Mouse (Mus musculus): ENCODE data around the gene Rbbp5.
"Not testable (repeated sequence)": the region's sequence is repeated elsewhere in the genome, so short reads cannot be mapped to it uniquely, and the experiment has no call there.

Rbbp5 gene

DNA sequence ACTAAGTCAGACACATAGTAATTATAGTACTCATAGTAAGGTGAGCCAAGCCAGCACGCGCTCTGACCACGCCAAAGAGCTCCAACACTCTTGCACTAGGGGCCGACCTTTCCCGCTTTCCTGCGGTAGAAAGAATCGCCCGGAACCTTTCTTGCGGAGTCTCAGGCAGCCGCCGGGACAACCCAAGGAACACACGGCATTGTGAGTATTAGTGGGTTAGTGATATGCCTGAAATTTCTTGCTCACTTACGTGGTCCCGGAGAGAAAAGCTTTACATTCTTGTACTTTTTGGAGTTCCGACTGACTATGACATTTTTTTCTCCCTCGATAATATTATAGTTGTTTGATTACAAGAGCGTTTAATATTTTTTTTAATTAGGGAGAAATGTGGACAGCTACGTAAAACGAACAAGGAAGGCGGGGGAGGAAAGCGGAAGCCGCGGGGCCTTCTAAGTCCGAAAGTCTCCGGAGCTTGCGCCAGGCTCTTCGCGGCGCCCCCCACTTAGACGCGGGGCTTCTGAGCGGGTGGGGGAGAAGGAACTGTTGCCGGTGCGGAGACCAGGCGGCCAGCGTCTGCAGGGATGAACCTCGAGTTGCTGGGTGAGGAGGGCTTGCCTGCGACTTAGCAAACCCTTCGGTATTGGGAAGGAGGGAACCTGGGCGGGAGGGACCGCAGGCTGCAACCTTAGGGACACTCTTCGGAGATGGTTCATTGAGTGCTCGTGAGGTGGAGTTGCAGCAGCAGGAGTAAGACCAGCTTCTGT lies at the start of gene Rbbp5:
Gene Rbbp5 (plus strand): TSS at position 438 of the 764 bp plus-strand sequence.
- peak; percentile 78 to 91 for DNase-seq

DNA sequence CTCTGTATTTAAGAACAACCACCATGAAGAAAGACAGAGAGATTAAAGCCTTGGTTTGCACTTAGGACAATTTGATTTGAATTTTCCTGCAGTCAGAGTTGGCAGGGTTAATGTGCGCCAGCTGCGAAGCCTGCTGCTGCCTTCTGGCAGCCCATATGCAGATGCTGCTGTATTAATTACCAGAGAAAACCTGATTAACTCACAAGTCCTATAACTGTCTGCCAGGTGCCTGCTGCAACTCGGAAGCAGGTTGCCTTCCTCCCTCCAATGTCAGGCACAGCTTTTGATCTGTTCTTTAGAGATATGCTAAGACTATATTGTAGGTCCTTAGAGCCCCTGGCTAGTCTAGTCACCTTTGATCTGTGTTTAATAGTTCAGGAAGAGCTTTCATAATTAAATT lies 46.3 kb upstream of the Rbbp5 start:
- no peak for DNase-seq

DNA sequence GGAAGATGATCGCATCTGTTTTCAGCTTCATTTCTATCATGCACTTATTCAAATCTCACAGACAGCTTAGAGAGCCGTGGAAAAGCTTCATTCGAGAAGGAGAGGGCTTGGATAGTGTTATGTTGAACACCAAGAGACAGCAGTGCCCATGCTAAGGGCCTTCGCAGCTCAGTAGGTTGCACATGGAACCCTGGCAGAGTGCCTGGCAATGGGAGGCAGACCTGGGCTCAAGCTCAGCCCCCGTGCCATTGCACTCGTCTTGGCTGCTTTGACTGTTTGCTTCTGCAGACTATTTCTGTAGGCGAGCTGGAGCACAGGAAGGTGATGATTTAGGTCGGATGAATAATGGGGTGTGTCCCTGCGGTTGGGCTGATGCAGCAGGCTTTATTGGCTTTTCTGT lies 45.4 kb upstream of the Rbbp5 start:
- peak; percentile 50 to 71 for DNase-seq

DNA sequence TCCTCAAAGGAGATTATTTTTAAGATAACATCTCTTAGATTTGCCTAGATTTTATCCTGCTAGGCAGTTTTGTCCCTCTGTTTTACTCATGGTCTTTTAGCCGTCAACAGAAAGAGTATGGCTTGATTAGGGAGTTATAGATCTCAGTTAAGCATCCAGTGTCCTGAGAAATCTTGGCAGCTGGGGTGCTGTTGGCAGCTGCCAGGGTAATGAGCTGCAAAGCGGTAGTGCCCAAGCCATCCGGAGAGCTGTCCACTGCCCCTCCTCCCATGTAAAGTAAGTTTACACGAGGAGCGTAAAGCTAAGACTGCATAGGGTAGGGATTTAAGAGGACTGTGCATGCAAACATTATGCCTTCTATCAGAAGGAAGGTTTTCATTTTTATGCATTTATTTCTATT lies 43.8 kb upstream of the Rbbp5 start:
- no peak for DNase-seq

DNA sequence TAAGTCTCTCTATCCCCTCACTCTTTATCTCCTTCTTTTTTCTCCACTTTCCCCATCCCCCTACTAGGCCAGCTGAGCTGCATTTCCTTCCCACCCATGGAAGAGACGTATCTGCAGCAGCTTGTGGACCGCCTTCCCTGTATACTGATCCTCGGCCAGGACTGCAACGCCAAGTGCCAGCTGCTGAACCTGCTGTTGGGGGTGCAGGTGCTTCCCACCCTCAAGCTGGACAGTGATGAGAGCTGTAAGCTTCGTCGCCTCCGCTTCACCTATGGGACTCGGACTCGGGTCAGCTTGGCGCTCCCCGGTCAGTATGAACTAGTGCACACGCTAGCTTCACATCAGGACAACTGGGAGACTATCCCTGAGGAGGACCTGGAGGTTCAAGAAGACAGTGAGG lies 43.1 kb upstream of the Rbbp5 start:
- DNase-seq: no peak

DNA sequence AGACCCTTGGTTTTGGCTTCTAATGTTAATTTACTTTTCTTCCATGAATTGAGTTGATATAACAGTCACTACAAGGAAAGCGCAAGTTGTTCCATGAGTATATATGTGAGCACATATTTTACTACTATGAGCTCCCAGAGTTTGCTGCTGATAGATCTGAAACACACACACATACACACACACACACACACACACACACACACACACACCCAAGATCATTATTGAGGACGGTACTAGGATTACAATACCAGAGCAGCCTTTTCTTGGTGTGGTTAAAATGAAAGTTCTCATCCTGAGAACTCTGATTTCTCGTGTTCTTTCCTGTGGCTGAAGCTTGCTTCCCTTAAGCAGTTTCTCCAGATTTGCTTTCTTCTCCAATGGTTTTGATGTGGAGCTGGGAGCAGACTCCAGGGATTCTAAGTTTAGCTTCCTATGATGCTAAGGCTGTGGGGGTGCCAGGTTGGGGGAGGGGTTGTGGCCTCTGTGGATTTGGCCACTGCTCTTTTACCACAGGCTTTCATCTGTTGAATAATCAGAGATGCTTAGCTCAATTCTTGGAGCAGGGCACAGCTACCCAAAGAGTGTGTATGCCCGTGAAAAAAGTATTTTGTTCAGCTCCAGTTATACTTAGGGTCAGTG lies 40.7 kb upstream of the Rbbp5 start:
- DNase-seq: no peak

DNA sequence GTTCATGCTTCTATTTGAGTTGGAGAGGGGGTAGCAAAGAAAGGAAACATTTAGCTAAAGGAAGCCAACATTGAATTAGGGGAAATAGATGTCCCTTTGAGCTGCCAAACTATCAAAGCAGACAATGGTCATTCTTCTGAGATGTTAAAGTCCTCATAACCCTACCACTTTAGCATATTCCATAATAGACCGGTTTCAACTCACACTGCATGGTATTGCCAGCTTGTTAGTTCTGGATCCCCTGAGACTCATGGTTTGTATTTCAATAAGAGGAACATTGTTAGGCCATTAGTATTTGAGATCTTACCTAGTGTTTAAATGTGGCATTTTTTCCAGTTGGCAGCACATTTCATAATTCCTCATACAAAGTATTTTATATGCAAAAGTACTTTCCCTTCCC lies 40.2 kb upstream of the Rbbp5 start:
- DNase-seq: no peak

DNA sequence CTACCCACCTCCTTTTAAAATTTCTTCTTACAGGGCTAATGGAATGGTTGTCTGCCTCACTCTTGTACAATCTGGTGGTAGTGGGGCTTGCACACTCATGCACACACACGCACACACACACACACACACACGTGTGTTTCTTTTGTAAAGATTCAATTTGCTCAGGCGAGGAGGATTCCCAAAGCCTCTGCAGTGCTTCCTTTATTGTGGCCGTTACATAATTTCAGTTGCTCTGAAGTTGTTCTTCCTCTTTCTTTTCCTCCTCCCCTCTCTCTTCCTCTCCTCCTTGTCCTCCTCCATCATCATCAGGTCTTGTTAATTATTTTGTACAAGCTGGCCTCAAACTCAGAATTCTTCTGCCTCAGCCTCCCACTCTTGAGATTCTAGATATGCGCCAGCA lies 39.8 kb upstream of the Rbbp5 start:
- DNase-seq: no peak

DNA sequence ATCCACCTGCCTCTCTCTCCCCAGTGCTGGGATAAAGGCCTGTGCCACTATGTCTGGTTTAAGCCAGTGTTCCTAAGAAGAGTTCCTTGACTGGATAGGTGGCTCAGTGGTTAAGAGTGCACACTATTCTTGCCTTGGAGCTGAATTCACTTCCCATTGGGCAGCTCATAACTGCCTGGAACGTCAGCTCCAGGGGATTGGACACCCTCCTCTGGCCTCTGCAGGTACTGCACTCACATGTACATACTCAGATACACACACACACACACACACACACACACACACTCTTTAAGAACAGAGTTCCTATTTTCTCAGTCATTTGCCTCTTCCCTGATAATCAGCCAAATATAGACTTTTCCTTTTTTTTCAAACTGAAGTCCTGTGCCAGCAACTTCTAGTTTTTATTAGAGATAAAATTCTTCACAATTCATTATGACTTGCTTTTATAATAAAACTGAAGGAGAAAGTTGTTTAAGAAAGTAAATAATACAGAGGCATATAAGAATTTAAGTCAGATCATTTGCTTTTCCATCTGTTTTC lies 36.2 kb upstream of the Rbbp5 start:
- DNase-seq: no peak

DNA sequence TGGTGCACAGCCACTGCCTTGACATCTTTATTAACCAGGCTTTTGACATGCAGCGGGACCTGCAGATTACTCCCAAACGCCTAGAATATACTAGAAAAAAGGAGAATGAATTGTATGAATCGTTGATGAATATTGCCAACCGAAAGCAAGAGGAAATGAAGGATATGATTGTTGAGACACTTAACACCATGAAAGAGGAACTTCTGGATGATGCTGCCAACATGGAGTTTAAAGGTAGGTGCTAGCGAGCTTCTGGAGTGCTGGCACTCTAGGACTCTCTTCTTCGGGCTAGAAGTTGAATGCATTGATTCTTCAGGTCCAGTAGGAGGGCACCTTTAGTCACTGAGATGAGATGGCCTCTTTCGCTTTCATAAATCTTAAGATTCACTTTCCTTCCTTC lies 27.4 kb upstream of the Rbbp5 start:
- no peak for DNase-seq

DNA sequence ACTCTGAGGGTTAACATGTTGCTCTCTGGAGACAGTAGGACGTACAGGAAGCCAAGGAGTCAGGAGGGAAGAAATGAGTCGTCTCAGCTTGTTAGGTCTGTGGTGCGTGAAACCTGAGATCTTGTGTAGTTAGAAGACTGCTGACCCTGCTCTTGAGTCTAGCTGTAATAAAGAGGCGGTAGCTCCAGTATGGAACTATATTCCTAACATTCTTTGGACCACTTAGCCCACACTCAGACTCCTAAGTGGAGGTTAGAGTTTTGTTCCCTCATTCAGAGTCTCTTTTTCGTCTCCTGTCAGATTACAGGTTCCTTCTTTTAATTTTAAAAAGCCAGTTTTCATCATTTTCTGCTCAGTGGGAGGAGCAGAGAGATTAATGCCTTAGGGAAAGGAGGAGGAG lies 12.5 kb upstream of the Rbbp5 start:
- no peak for DNase-seq

DNA sequence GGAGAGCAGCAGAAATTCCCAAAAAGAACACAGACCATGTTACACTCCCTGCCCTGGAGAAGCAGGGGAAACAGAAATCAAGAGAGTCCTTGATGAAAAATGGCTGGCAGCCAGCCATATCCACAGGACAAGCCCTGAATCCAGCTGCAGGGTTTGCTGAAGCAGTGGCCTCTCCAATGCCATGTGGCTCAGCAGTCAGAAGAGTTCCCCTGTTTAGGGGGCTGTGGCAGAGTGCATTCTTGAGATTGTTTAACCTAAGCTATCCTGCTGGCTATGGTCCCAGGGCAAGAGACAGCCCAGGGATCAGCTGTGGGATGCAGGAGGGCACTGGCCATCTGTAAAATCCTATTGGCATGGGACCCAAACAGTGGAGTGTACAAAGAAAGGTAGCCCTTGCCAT lies 8.2 kb upstream of the Rbbp5 start:
- DNase-seq: no peak

DNA sequence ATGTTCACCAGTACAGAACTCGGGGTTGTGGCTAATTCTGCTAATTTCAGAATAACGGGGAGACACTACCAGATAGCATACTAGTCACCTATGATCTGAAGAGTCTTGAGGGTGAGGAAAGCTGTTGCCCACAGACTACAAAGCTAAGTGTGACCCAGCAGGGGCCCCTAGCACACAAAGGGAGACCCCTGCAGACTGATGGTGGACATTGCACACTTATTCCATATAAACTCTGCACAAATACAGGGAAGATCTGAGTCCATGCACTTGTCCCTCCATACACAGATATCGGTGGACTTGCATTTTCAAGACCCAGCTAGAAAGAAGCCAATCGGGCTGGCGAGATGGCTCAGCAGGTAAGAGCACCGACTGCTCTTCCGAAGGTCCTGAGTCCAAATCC lies 7.6 kb upstream of the Rbbp5 start:
- no peak for DNase-seq

DNA sequence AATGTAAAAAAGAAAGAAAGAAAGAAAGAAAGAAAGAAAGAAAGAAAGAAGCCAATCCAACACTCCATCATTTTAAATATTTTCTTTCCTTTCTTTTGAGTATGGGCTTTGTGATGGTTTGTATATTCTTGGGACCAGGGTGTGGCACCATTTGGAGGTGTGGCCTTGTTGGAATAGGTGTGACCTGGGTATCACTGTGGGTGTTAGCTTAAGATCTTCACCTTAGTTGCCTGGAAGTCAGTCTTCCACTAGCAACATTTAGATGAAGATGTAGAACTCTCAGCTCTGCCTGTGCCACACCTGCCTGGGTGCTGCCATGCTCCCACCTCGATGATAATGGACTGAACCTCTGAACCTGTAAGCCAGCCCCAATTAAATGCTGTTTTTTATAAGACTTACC lies 7.1 kb upstream of the Rbbp5 start:
- DNase-seq: not testable (repeated sequence)

DNA sequence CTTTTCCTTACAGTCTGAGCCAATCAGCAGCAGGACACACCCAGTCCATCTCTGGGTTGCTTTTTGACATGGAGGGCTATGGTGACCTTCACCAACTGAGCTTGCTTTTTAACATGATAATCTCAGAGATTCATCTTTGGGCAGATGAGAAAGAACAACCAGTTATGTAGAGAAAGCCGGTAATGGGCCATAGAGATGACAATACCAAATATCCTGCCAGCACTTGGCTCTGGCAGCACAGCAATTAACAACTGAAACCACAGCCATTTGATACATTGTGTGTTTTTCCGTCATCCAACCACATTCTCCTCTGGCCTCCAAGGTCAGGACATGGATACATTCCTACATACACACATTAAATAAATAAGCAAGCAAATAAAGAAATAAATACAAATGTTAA lies 6.1 kb upstream of the Rbbp5 start:
- no peak for DNase-seq

DNA sequence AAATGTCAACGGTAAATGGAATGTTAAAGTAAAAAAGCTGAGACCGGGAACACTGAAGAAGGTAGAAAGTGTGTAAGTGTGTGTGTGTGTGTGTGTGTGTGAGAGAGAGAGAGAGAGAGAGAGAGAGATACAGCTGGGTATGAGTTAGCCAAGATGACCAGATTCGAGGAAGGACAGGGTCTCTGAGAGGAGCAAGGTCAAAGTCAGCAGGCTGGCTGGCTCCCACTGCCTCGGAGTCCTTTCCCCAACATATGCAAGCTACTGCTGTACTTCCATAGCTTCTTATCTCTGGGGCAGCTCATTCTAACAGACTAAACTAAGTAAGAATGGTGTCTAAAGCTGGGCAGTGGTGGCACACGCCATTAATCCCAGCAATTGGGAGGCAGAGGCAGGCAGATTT lies 5.7 kb upstream of the Rbbp5 start:
- no peak for DNase-seq

DNA sequence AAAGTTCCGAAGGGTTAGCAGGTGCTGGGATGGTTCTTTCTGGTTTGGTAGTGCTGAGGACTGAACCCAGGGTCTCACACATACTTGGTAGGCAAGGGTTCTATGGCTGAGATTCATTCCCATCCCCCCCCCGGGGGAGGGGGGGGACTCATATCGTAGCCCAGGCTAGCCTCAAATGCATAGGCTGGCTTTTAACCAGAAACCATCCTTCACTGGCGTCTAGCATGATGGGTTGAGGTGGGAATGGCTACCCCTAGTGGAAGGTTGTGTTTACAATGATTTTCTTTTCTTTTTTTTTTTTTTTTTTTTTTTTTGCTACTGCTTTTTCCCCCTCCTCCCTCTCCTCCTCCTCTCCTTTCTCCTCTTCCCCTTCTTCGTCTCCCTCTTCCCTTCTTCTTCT lies 4.6 kb upstream of the Rbbp5 start:
- no peak for DNase-seq

DNA sequence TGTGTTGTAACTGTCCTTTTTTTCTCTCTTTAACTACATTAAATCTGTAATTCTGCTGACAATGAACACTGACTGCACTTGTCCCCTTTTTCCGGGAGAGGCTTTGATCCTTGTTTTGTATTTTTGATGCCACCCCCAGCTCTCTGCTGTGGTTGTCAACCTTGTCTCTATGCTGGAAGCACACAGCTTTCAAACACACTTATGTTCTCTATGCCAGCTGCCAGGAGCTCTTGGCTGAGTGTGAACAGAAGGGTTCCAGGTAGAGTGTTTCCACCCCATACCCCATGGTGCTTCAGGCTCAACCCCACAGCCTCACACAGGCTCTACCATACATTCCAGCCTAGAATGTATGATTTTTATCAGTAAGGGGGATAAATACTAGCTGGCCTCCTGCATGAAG lies 2.7 kb upstream of the Rbbp5 start:
- no peak for DNase-seq

DNA sequence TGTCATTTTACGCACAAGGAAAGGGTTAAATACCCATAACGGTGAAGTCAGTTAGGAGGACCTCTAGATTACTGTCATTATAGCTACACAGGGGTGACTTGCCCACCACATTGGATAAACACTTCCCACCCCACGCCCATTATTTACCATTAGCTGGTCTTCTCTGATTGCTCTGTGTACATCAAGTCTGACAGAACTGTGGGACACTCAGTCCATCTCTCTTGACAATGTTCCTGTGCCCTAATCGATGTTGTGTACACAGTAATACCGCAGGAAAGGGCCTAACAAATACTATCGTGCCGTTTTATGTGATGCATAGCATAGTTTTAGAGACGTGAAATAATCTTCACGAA lies 614 bp upstream of the Rbbp5 start:
- no peak for DNase-seq

DNA sequence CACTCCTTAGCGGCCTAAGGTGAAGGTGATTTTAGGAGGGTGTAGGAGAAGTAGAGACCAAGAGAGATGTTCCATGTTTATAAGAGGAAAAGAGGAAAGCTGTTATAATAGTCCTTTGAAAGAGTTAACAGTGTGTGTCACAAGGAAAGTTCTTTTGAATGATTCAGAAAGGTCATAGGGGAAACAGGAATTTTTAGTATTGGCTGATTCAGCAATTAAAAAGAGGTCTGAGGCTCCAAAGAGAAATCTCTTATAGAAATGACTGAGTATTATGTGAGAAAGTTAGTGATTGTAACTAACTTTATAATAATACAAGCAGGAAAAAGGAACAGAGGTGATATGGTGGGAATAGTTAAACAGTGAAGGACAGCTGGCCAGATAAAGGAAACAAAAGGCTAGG lies 2.3 kb downstream of the Rbbp5 start:
- DNase-seq: no peak

DNA sequence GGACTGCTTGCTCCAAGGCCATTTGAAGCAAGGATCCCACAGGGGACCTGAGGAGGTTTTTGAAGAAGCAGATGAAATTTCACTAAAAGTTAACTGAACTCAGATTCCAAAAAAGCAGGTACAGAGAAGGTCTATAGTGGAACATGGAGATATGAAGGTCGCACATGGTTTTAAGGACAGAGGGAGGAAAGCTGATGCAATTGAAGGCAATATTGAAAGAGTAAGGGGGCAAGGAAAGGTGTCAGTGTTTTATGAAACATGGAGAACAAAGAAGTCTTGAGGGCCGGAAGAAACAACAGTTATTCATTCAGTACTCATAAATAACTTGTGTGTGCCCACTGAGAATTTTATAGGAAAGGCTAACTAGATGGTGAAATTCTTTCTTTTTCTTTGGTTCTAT lies 4.5 kb downstream of the Rbbp5 start:
- no peak for DNase-seq

DNA sequence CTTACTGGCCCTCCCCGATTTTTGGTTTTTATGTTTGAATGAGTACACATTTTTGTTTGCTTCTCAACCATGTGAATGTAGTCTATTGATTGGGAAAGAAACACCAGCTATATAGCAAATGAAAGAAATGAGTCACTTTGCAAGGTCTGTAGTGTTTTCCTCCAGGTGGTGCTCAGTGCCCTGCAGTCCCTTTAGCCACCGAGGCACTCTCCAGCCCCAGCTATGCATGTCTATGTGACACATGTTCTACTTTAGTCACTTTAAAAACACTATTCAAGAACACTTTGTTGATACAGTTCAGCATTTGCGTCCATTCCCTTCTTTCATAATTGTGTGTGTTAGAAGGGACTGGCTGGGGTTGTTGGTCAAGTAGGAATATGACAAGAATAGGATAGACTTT lies 6.1 kb downstream of the Rbbp5 start:
- DNase-seq: no peak

DNA sequence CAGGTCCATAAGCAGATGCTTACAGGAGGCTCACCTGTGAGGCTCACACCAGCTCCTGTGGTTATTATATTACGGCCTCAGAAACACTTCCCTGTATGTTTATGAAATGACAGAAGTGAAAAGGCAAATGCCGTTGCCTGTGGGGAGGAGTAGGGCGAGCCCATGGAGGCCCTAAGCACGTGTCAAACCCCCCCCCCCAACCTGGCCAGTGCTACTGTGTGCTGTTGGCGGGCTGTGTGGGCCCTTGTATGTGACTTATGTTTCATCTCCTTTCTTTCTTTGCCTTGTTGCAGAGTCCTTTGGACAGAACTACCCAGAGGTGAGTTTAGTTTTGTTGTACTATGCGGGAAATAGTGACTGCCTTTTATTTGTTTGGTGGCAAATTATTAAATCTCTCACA lies 6.6 kb downstream of the Rbbp5 start:
- DNase-seq: no peak

DNA sequence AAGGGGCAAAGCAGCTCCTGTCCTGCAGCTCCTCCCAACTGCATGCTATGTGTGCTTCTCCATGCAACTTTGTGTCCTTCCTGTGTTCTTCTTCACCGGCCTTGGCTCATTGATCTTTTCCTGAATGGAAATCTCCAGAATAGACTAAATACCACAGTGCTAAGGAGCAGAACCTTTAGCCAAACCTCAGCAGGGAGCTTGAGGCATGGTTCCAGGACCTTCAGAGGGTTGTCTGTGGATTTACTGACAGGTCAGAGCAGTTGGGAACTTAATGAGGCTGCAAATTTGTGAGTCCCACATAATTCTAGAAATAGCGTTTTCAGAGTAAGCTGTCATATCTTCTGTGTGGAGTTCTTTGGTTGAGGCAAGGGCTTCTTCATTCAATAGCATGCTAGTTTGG lies 23.4 kb downstream of the Rbbp5 start:
- no peak for DNase-seq

DNA sequence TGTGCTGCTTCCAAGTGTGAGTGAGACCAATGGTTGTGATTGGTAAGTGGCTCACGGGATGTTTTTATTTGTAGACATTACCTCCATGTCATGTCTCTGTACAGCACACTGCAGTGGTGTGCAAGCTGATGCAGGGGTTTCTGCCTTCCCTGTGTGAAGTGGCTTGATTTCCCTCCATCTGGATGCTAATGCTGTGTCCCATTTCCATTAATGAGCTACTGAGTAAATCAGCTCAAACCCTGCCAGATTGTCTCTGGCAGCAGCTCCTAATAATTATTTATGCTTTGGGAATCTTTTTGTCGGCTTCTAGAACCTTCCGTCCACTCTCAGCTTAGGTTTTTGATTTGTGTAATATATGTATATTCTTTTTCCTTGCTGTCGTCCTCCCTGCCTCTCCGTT lies 28.0 kb downstream of the Rbbp5 start:
- no peak for DNase-seq
